Mouse (Mus musculus): ENCODE data around the gene Ankle2. TPM values are rescaled to one million over a fixed set of nuclear protein-coding genes. Genes with fewer than 3 reads are reported as not detected.

The Ankle2 gene
- total RNA-seq, 2 experiments from 2014 or later = 29.4 to 33.3 TPM

GRCm38 (mm10) chr5:110286446-110287083 is 55.8 kb downstream of the Ankle2 start:
- no peak for TF ChIP-seq CTCF (IDR thresholded peaks at IDR 0.05)
- Histone ChIP-seq H3K27ac (peak overlapping the region; percentile 90), H3K4me3 (peak overlapping the region; percentile 82)
- intact Hi-C loops (cut with DNase I) = loop anchor here (2.0 kb wide), 1 partner anchor 18 kb away; the partner anchor contains the start of gene Pgam5
- no peak for DNase-seq

- intact Hi-C loops (cut with DNase I) = loop anchor here (2.0 kb wide), 1 partner anchor 18 kb away; the partner anchor contains the start of gene Pgam5
- Histone ChIP-seq H3K4me3 (no peak overlapping the region), H3K27ac (no peak overlapping the region)
- TF ChIP-seq CTCF (IDR thresholded peaks at IDR 0.05) = no peak
- DNase-seq = no peak
Observed at GRCm38 (mm10) chr5:110287084-110287475, 56.3 kb downstream of the Ankle2 start.

GRCm38 (mm10) chr5:110291649-110292048 is 60.8 kb downstream of the Ankle2 start:
- intact Hi-C loops (cut with DNase I) = no loop called here
- no peak overlapping the region for H3K4me3 ChIP-seq
- DNase-seq = no peak
- no peak for TF ChIP-seq CTCF (IDR thresholded peaks at IDR 0.05)
- H3K27ac ChIP-seq = no peak overlapping the region

- no peak for TF ChIP-seq CTCF (IDR thresholded peaks at IDR 0.05)
- H3K27ac ChIP-seq = no peak overlapping the region
- DNase-seq = no peak
- H3K4me3 ChIP-seq = no peak overlapping the region
- intact Hi-C loops (cut with DNase I) = no loop called here
Observed at GRCm38 (mm10) chr5:110296637-110297036, 65.8 kb downstream of the Ankle2 start.

GRCm38 (mm10) chr5:110300591-110300990 is 69.8 kb downstream of the Ankle2 start:
- no peak for DNase-seq

More at GRCm38 (mm10) chr5:110300591-110300990, 69.8 kb downstream of the Ankle2 start:
- Histone ChIP-seq H3K27ac (no peak overlapping the region), H3K4me3 (no peak overlapping the region)
- no peak for TF ChIP-seq CTCF (IDR thresholded peaks at IDR 0.05)
- intact Hi-C loops (cut with DNase I) = no loop called here

Other genes starting within 250 kb of the Ankle2 start
- gene Zfp932, start 234.5 kb upstream of the Ankle2 start, total RNA-seq (2021) = 1 to 10 TPM; 7.0 to 8.6 TPM
- 1 to 10 TPM; 1.4 to 1.5 TPM for gene Gm17655, start 158.5 kb upstream of the Ankle2 start, total RNA-seq (2021)
- gene Gm35315, start 136.6 kb upstream of the Ankle2 start, total RNA-seq (2021) = under 1 TPM; 0.10 to 0.25 TPM
- gene Plcxd1, start 131.0 kb upstream of the Ankle2 start, total RNA-seq (2021) = not detected
- gene Gtpbp6, start 122.8 kb upstream of the Ankle2 start, total RNA-seq (2021) = 10 to 100 TPM; 13.0 to 16.4 TPM
- 1 to 10 TPM; 4.1 to 4.2 TPM for gene Zfp605, start 120.9 kb upstream of the Ankle2 start, total RNA-seq (2021)
- gene Chfr, start 95.2 kb upstream of the Ankle2 start, total RNA-seq (2021) = 10 to 100 TPM; 13.3 to 14.5 TPM
- 10 to 100 TPM; 40.8 to 42.0 TPM for gene Golga3, start 54.3 kb upstream of the Ankle2 start, total RNA-seq (2021)
- 10 to 100 TPM; 24.2 to 29.7 TPM for gene Pgam5, start 38.9 kb downstream of the Ankle2 start, total RNA-seq (2021)
- gene Pxmp2, start 55.2 kb downstream of the Ankle2 start, total RNA-seq (2021) = 10 to 100 TPM; 37.2 to 72.5 TPM
- gene Pole, start 55.3 kb downstream of the Ankle2 start, total RNA-seq (2021) = 1 to 10 TPM; 1.6 to 2.0 TPM
- not detected for gene P2rx2, start 112.2 kb downstream of the Ankle2 start, total RNA-seq (2021)
- gene Lrcol1, start 113.7 kb downstream of the Ankle2 start, total RNA-seq (2021) = not detected
- 10 to 100 TPM; 32.7 to 36.8 TPM for gene Fbrsl1, start 217.5 kb downstream of the Ankle2 start, total RNA-seq (2021)

Measured in gastrocnemius, adult 2 months (tissue).